Mouse (Mus musculus) forebrain, embryonic 15.5 days (tissue): ENCODE measurements around the gene Dnmbp. TPM values are rescaled to one million over a fixed set of nuclear protein-coding genes. Genes with fewer than 3 reads are reported as not detected.

Experiments used
- ATAC-seq: fragments of 200-750 bp; cut with Nextera tagmentation; replicated peaks from 2 replicates; pipeline ENCODE4 v1.8.0; 2017; ENCODE audit warnings: mild to moderate bottlenecking, moderate TSS enrichment, moderate library complexity
- H3K27ac ChIP-seq: fragments of 300-500 bp; sonication (generic); replicated peaks from 2 replicates; pipeline ENCODE4 v1.5.1; 2015; ENCODE audit warnings: mild to moderate bottlenecking, inconsistent platforms
- H3K27me3 ChIP-seq: fragments of 300-500 bp; sonication (generic); 2 replicates; pipeline ENCODE4 v1.6.1; 2015; ENCODE audit warnings: inconsistent platforms
- H3K36me3 ChIP-seq: fragments of 300-500 bp; sonication (generic); 2 replicates; pipeline ENCODE4 v1.6.1; 2015; ENCODE audit warnings: mild to moderate bottlenecking, inconsistent platforms
- H3K4me1 ChIP-seq: fragments of 300-500 bp; sonication (generic); 2 replicates; pipeline ENCODE4 v1.6.1; 2015; ENCODE audit warnings: inconsistent platforms
- H3K4me2 ChIP-seq: fragments of 300-500 bp; sonication (generic); replicated peaks from 2 replicates; pipeline ENCODE4 v1.6.1; 2015; ENCODE audit warnings: mild to moderate bottlenecking, inconsistent platforms
- H3K4me3 ChIP-seq: fragments of 300-500 bp; sonication (generic); 2 replicates; pipeline ENCODE4 v1.5.1; 2015; ENCODE audit warnings: mild to moderate bottlenecking, inconsistent platforms
- H3K9ac ChIP-seq: fragments of 300-500 bp; sonication (generic); replicated peaks from 2 replicates; pipeline ENCODE4 v1.6.1; 2015; ENCODE audit warnings: mild to moderate bottlenecking, inconsistent platforms
- H3K9me3 ChIP-seq: fragments of 300-500 bp; sonication (generic); 2 replicates; pipeline ENCODE4 v1.6.1; 2016; ENCODE audit warnings: inconsistent platforms
- WGBS: fragments of 180-500 bp; shearing (Covaris S2); methylation state at CpG from one replicate; pipeline ENCODE4 v1.1.7; 2015; ENCODE audit warnings: mixed read lengths; 5-methylcytosine and 5-hydroxymethylcytosine counted together
- polyA plus RNA-seq: library from polyadenylated mRNA; unstranded; fragments of >200 nt; fragmentation: Nextera tagmentation; extraction: Ambion mirVana; gene quantifications from 2 replicates; pipeline ENCODE4 v1.2.1, GENCODE M21; 2015

The Dnmbp gene
- polyA plus RNA-seq, 1 experiment from 2014 or later: 8.7 TPM

DNA sequence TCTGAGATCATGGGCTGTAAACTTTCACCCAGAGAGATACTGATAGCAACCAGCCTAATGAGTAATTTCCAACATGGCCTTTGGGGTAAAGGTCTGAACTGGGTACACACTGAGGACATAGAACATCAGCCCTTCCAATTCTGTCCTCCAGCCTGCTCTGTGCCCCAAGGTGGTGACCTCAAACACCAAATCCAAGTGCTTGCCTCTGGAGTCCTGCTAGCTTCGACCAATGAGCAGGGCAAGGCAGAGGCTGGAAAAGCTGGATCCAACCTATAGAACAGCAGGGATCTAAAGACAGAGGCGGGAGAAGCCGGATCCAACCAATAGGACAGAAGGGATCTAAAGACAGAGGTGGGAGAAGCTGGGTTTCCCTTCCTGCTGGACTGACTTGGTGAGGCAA is 21.2 kb downstream of the Dnmbp start:
- Histone ChIP-seq H3K9ac (no peak overlapping the region), H3K4me1 (no peaks in the 10 kb centered on the region), H3K4me3 (no peak overlapping the region), H3K4me2 (no peak overlapping the region), H3K9me3 (no peaks in the 10 kb centered on the region), H3K36me3 (no peaks in the 10 kb centered on the region), H3K27me3 (no peaks in the 10 kb centered on the region), H3K27ac (no peak overlapping the region)
- 84% methylated on average over 3 of the region's 3 CpGs for WGBS
- no peak for ATAC-seq

DNA sequence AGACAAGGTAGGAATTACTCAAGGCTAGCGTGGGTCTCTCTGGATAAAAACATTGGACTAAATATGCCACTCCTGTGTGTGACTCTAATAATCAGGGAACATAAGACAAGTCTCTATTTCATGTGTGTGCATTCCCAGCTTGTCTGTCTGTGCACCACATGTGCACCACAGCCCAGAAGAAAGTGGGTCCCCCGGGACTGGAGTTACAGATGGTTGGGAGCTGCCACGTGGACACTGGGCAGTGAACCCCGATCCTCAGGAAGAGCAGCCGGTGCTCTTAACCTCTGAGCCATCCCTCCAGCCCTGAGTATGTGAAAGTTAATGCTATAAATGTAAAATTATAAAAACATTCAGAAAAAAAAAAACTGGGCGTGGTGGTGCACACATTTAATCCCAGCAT is 22.2 kb downstream of the Dnmbp start:
- no peaks in the 10 kb centered on the region for H3K9me3 ChIP-seq
- H3K9ac ChIP-seq: no peak overlapping the region
- no peaks in the 10 kb centered on the region for H3K4me1 ChIP-seq
- no peak overlapping the region for H3K4me2 ChIP-seq
- H3K27me3 ChIP-seq: no peaks in the 10 kb centered on the region
- no peak overlapping the region for H3K27ac ChIP-seq
- H3K36me3 ChIP-seq: no peaks in the 10 kb centered on the region
- WGBS: 88% methylated on average over 6 of the region's 6 CpGs
- H3K4me3 ChIP-seq: no peak overlapping the region
- ATAC-seq: no peak

GRCm38 (mm10) chr19:43917406-43917691 is 22.6 kb downstream of the Dnmbp start:
- Histone ChIP-seq H3K27ac (no peak overlapping the region), H3K27me3 (no peaks in the 10 kb centered on the region), H3K4me1 (no peaks in the 10 kb centered on the region), H3K4me3 (no peak overlapping the region), H3K9me3 (no peaks in the 10 kb centered on the region), H3K9ac (no peak overlapping the region), H3K4me2 (no peak overlapping the region), H3K36me3 (no peaks in the 10 kb centered on the region)
- WGBS: 80% methylated on average over 2 of the region's 2 CpGs
- no peak for ATAC-seq

DNA sequence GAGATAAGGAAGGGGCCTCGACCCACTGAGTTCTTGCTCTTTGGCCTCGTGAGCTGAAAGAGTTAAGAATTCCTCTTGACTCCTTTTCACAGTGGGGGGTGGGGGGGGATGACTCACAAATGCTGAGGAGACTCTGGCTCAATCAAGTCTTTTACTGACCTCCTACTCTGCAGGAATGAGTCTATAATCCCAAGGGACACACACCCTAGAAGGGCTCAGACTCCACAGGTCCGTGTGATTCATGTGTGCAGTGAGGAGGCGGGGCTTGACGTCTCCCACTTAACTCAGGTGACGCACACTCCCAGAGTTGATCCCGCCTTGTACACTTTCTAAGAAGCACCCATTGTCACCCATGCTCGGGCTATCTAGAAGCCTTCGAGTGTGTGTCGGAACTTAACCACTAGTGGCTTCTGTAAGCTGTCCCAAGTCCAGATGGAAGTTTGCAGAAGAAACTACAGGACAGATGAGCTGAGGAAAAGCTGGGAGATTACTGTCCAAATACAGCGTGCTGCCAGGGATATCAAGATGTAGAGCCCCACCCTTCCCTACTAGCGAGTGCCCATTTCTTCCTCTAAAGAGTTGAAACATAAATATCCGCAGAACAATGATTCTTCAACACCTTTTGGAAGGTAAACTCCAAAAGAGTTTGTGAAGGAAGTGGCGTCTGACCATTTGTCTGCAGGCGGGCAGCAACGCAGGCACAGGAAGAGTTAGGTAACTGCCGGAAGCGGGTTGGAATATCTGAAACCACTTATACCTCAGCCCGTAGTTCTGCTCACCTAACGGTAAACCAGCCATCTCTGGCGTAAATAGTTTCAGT is 23.2 kb downstream of the Dnmbp start:
- Histone ChIP-seq H3K4me3 (no peak overlapping the region), H3K36me3 (no peaks in the 10 kb centered on the region), H3K9ac (no peak overlapping the region), H3K27ac (no peak overlapping the region), H3K27me3 (no peaks in the 10 kb centered on the region), H3K4me1 (no peaks in the 10 kb centered on the region), H3K4me2 (no peak overlapping the region), H3K9me3 (no peaks in the 10 kb centered on the region)
- ATAC-seq: no peak
- WGBS: 69% methylated on average over 21 of the region's 21 CpGs

DNA sequence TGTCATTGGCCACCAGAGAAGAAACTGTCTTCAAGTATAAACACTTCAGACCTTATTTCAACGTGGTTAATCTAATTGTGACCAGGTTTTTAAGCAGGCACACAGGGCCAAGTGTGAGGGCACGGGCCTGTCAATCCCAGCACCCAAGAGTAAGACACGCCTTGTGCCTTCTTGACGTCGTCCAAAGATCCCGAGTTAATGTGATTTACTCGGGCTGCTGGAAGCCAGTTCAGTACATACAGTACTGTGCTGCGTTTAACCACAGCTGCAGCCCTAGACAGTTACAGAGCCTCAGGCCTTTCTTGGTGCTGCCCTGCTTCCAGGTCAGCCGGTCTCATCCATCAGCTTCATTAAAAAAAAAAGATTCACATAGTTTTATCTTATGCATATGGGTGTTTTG is 24.6 kb downstream of the Dnmbp start:
- Histone ChIP-seq H3K36me3 (no peaks in the 10 kb centered on the region), H3K9me3 (no peaks in the 10 kb centered on the region), H3K27ac (no peak overlapping the region), H3K4me3 (no peak overlapping the region), H3K4me1 (no peaks in the 10 kb centered on the region), H3K4me2 (no peak overlapping the region), H3K9ac (no peak overlapping the region), H3K27me3 (no peaks in the 10 kb centered on the region)
- no peak for ATAC-seq
- WGBS: 84% methylated on average over 9 of the region's 9 CpGs

DNA sequence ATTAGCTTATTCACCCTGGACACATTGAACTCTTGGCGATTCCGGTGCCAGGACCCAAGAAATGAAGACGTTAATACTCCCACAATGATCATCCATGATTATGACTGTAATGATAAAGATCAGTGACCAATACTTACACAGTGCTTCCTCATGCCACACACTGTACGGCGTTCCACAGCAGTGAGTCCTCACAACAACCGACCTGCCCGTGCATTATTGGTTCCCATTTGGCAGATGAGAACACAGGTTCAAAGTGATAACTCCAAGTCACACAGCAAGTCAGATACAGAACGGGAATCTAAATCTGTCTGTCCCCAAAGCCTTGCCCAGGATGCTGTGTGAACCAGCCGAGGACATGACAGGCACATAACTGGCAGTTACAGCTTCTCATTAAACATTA is 25.0 kb downstream of the Dnmbp start:
- ATAC-seq: no peak
- WGBS: 90% methylated on average over 9 of the region's 9 CpGs
- H3K27me3 ChIP-seq: no peaks in the 10 kb centered on the region
- H3K36me3 ChIP-seq: no peaks in the 10 kb centered on the region
- no peak overlapping the region for H3K9ac ChIP-seq
- no peaks in the 10 kb centered on the region for H3K4me1 ChIP-seq
- no peak overlapping the region for H3K4me2 ChIP-seq
- no peaks in the 10 kb centered on the region for H3K9me3 ChIP-seq
- H3K4me3 ChIP-seq: no peak overlapping the region
- no peak overlapping the region for H3K27ac ChIP-seq

DNA sequence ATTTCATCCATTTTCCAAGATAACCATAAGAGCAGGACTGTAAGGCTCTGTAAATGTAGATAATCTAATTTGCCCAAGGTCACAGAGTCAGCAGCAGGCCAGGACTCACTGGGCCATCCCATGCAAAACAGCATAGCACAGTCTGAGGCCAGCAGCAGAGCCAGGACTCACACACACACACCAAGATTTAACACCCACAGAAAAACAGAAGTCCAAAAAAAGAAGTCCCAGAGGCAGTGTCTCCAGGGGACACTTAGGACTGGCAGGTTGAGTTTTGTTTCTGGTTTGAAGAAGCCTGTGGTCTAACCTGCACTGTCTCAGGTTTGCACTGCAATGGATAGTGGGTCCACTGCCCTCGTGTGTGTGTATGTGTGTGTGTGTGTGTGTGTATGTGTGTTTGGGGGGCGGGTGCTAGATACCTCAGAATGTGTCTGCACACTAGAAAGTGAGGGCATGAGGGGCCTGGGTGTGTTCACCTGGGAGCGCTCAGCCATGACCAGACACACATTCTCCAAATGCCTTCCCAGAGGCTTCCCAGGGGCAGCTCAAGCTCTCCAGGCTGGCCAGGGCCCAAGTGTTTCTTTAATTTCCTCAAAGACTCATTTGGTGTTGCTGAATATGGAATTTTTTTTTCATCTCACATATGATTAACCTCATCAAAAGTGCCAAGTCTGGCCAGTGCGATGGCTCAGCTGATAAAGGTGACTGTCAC is 27.1 kb downstream of the Dnmbp start:
- no peaks in the 10 kb centered on the region for H3K9me3 ChIP-seq
- H3K36me3 ChIP-seq: no peaks in the 10 kb centered on the region
- H3K4me1 ChIP-seq: no peaks in the 10 kb centered on the region
- H3K9ac ChIP-seq: no peak overlapping the region
- H3K4me2 ChIP-seq: no peak overlapping the region
- no peak overlapping the region for H3K4me3 ChIP-seq
- no peaks in the 10 kb centered on the region for H3K27me3 ChIP-seq
- WGBS: 81% methylated on average over 4 of the region's 4 CpGs
- no peak overlapping the region for H3K27ac ChIP-seq
- no peak for ATAC-seq

DNA sequence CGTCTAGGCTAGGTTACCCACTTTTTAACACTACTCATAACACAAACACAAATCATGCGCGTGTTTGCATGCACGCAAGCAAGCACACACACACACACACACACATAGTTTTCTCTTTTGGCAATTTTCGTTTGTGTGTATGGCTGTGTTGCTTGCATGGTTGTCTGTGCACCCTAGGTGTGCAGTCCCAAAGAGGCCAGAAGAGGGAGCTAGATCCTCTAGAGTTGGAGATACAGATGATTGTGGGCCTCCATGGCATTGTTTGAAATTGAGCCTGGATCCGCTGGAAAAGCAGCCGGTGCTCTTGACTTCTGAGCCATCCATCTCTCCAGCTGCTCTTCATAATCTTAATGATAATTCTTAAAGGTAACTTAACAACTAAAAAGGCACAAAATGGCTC is 33.5 kb downstream of the Dnmbp start:
- Histone ChIP-seq H3K4me1 (no peaks in the 10 kb centered on the region), H3K4me3 (no peak overlapping the region), H3K27me3 (no peaks in the 10 kb centered on the region), H3K9me3 (no peaks in the 10 kb centered on the region), H3K27ac (no peak overlapping the region), H3K9ac (no peak overlapping the region), H3K36me3 (no peaks in the 10 kb centered on the region), H3K4me2 (no peak overlapping the region)
- WGBS: 94% methylated on average over 7 of the region's 7 CpGs
- no peak for ATAC-seq

- Histone ChIP-seq H3K4me3 (no peak overlapping the region), H3K4me2 (no peak overlapping the region), H3K27me3 (no peaks in the 10 kb centered on the region), H3K9ac (no peak overlapping the region), H3K36me3 (no peaks in the 10 kb centered on the region), H3K27ac (no peak overlapping the region), H3K4me1 (no peaks in the 10 kb centered on the region), H3K9me3 (no peaks in the 10 kb centered on the region)
- ATAC-seq: no peak
- WGBS: 48% methylated on average over 5 of the region's 5 CpGs
Observed at GRCm38 (mm10) chr19:43905985-43906384, 34.0 kb downstream of the Dnmbp start.

DNA sequence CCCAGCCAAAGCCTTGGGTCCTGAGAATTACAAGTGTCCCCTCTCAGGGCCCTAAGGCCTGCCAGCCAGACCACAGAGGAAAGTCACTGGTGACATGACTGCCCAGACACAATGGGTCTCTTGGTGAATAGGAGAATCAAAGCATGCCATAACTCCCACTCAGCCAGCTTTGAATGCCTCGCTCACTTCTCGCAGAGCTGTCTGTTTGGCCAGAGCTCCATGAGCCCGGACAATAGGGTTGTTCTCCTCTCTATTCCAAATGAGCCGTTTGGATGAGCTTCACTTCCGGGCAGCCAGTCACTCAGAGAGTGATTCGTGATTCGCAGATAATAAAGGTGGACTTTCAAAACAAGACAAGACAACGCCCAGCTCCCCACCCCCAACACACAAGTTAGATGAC is 34.9 kb downstream of the Dnmbp start:
- H3K4me1 ChIP-seq: no peaks in the 10 kb centered on the region
- 27% methylated on average over 8 of the region's 8 CpGs for WGBS
- no peaks in the 10 kb centered on the region for H3K36me3 ChIP-seq
- no peak overlapping the region for H3K9ac ChIP-seq
- H3K27me3 ChIP-seq: no peaks in the 10 kb centered on the region
- H3K9me3 ChIP-seq: no peaks in the 10 kb centered on the region
- no peak overlapping the region for H3K4me3 ChIP-seq
- no peak for ATAC-seq
- no peak overlapping the region for H3K27ac ChIP-seq
- H3K4me2 ChIP-seq: no peak overlapping the region

DNA sequence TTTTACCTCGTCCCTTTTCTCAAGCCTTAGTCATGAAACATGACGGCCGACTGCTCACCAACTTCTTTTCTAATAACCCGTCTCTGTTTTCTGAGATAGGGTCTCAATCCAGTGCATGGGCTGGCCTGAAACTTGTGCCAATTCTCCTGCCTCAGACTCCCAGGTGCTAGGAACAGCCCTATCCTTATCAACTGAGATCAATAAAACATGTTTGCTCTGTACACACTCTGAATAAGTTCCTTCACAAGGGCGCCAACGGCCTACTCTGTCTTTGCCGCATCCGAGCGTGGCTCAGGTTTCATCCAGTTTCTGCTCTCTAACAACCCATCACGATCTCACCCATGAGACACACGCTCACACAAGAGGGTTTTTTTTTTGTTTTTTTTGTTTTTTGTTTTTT is 35.7 kb downstream of the Dnmbp start:
- 89% methylated on average over 11 of the region's 11 CpGs for WGBS
- H3K27ac ChIP-seq: no peak overlapping the region
- no peak for ATAC-seq
- no peaks in the 10 kb centered on the region for H3K27me3 ChIP-seq
- H3K9me3 ChIP-seq: no peaks in the 10 kb centered on the region
- H3K4me1 ChIP-seq: no peaks in the 10 kb centered on the region
- no peak overlapping the region for H3K4me2 ChIP-seq
- H3K36me3 ChIP-seq: no peaks in the 10 kb centered on the region
- H3K4me3 ChIP-seq: no peak overlapping the region
- no peak overlapping the region for H3K9ac ChIP-seq

- no peak for ATAC-seq
- Histone ChIP-seq H3K4me3 (no peak overlapping the region), H3K36me3 (no peaks in the 10 kb centered on the region), H3K4me2 (no peak overlapping the region), H3K4me1 (no peaks in the 10 kb centered on the region), H3K9ac (no peak overlapping the region), H3K27me3 (no peaks in the 10 kb centered on the region), H3K9me3 (no peaks in the 10 kb centered on the region), H3K27ac (no peak overlapping the region)
- 56% methylated on average over 12 of the region's 12 CpGs for WGBS
Observed at GRCm38 (mm10) chr19:43902887-43903286, 37.1 kb downstream of the Dnmbp start.

GRCm38 (mm10) chr19:43900690-43901089 is 39.3 kb downstream of the Dnmbp start:
- Histone ChIP-seq H3K36me3 (no peaks in the 10 kb centered on the region), H3K9ac (no peak overlapping the region), H3K27me3 (no peaks in the 10 kb centered on the region), H3K27ac (no peak overlapping the region), H3K4me1 (no peaks in the 10 kb centered on the region), H3K4me3 (no peak overlapping the region), H3K4me2 (no peak overlapping the region), H3K9me3 (no peaks in the 10 kb centered on the region)
- no peak for ATAC-seq
- 78% methylated on average over 9 of the region's 9 CpGs for WGBS
